Mouse (Mus musculus) cerebral cortex, adult 2 months (tissue): ENCODE data around the gene Olfr1436.

ENCODE experiments used
- WGBS: fragments of 180-500 bp; shearing (Covaris S2); methylation state at CpG from one replicate; pipeline ENCODE4 v1.1.7; 2018; 5-methylcytosine and 5-hydroxymethylcytosine counted together

The Olfr1436 gene

DNA sequence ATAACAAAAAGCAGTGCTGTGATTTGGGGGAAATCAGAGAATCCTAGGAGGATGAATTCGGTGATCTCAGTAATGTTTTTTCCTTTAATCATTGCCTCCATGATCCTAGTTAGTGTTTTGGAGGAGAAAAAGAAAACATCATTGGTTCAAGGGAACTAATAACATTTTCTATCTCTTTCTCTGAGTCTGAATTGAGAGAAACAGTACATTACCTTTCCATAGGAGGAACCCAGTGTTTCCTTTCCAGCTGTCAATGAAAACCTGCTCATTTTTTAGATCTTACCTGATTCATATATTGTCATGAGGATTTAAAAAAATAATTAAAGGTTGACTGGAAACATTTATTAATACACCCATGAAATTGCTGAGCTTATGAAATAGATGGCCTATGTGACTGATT is at the start of gene Olfr1436:
Gene Olfr1436, minus strand, starts transcription at position 101 of the 400 bp plus-strand sequence.
- 95% methylated on average over 1 of the region's 1 CpGs for WGBS

DNA sequence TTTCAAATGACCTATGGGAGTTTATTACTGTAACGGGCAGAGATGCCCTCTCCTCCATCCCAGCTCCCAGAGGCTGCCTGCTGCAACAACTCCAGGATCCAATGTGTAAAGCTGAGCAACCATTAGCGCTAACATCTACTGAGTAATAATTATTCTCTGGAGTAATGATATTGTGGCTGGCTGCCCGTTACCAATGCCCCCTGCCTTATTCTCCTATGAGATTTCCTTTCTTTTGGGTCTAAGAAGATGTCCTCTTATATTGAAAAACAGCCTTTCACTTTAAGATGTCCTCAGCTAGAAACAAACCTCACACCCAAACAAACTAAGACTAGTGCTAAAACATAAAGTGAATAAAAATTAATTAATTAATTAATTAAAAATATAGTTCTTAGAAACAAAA is 36.9 kb upstream of the Olfr1436 start, which contains the start of gene Olfr1438-ps1:
Gene Olfr1438-ps1, minus strand, starts transcription at position 101 of the 400 bp plus-strand sequence.
- WGBS: 87% methylated on average over 3 of the region's 3 CpGs

DNA sequence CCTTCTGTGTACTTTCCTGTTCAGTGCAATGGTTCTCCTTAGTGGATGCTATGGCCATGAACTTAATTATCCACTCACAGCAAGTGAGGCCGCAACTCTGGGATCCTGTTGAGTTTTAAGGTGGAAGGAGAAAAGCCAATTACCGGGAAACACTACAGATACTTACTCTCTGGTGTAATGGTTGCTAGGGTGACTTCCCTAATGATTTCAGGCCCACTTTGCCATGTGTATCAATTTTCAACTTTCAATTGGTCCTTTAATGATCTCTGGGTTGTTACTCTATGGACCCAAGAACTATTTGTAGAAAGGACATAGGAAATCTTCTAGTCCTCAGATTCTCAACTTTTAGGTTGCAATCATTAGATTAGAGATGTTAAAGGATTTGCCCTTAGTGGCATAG is 26.1 kb upstream of the Olfr1436 start, which contains the start of gene Olfr1437:
Gene Olfr1437, minus strand, starts transcription at position 101 of the 400 bp plus-strand sequence.
- 81% methylated on average over 2 of the region's 2 CpGs for WGBS

DNA sequence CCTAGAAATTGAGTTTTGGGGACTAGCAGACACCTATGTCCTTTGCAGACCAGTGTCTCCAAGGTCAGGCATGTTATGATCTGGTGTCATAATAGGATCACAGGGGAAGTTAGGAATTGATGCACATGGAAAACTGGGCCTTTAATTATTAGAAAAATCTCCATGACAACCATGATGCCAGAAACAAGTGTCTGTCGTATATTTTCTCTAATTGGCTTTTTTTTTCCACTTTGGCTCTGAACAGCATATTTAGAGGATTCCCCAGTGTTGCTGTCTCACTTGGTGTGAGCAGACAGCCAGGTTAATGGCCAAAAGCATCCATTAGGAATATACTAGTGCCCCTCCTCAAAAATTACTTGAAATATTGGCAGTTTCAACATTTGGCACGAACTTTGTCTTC is 19.4 kb downstream of the Olfr1436 start, which contains the start of gene Olfr1434:
Gene Olfr1434, plus strand, starts transcription at position 301 of the 400 bp plus-strand sequence.
- WGBS: 64% methylated on average over 2 of the region's 2 CpGs

DNA sequence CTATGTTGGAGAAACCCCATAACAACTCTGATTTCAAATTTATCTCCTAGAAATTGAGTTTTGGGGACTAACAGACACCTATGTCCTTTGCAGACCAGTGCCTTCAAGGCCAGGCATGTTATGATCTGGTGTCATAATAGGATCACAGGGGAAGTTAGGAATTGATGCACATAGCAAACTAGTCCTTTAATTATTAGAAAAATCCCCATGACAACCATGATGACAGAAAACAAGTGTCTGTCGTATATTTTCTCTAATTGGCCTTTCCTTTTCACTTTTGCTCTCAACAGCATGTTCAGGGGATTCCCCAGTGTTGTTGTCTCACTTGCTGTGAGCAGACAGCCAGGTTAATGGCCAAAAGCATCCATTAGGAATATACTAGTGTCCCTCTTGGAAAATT is 38.2 kb downstream of the Olfr1436 start, which contains the start of gene Olfr235:
Gene Olfr235, plus strand, starts transcription at position 301 of the 400 bp plus-strand sequence.
- 63% methylated on average over 1 of the region's 1 CpGs for WGBS
